Mouse (Mus musculus) heart, adult 2 months (tissue): Measurements from ENCODE around the gene Arhgap23. TPM values are rescaled to one million over a fixed set of nuclear protein-coding genes. Genes with fewer than 3 reads are reported as not detected.

ENCODE experiments used
- DNase-seq, 2 experiments: peaks; one replicate each; pipeline ENCODE4 v3.0.0; 2021
- H3K27ac ChIP-seq: fragments of 200-600 bp; 2 replicates; pipeline ENCODE4 v1.8.1; 2022
- H3K27me3 ChIP-seq: fragments of 200-500 bp; 2 replicates; pipeline ENCODE4 v1.6.1; 2012; ENCODE audit warnings: mild to moderate bottlenecking, low read length, inconsistent platforms, mixed read lengths; ENCODE audit not compliant: control insufficient read depth, insufficient read depth
- H3K36me3 ChIP-seq: fragments of 200-500 bp; 2 replicates; pipeline ENCODE4 v1.6.1; 2012; ENCODE audit warnings: low read length, inconsistent platforms; ENCODE audit not compliant: control insufficient read depth, insufficient read depth
- H3K4me1 ChIP-seq: fragments of 200-500 bp; 2 replicates; pipeline ENCODE4 v1.6.1; 2011; ENCODE audit warnings: low read length; ENCODE audit not compliant: control insufficient read depth, insufficient read depth
- H3K4me3 ChIP-seq: fragments of 200-600 bp; 2 replicates; pipeline ENCODE4 v1.8.1; 2022
- H3K79me2 ChIP-seq: fragments of 200-500 bp; replicated peaks from 2 replicates; pipeline ENCODE4 v1.6.1; 2012; ENCODE audit warnings: mild to moderate bottlenecking, inconsistent platforms, low read length, moderate library complexity, mixed read lengths; ENCODE audit not compliant: control insufficient read depth, insufficient read depth
- H3K9ac ChIP-seq: fragments of 200-500 bp; 2 replicates; pipeline ENCODE4 v1.6.1; 2012; ENCODE audit warnings: low read depth, mild to moderate bottlenecking, control low read depth, inconsistent platforms, low read length, mixed read lengths
- CTCF ChIP-seq: fragments of 200-600 bp; IDR thresholded peaks from 2 replicates; pipeline ENCODE4 v1.8.1; 2022; ENCODE audit warnings: antibody characterized with exemption, mild to moderate bottlenecking, moderate library complexity
- EP300 ChIP-seq: fragments of 200-500 bp; IDR thresholded peaks from 2 replicates; pipeline ENCODE4 v1.6.1; 2011; ENCODE audit warnings: low read depth, low read length, control low read depth; ENCODE audit not compliant: insufficient read depth
- POLR2A ChIP-seq: fragments of 200-500 bp; IDR thresholded peaks from 2 replicates; pipeline ENCODE4 v1.6.1; 2011; ENCODE audit warnings: mild to moderate bottlenecking, low read depth, low read length, control low read depth; ENCODE audit not compliant: insufficient read depth
- WGBS: fragments of 180-500 bp; shearing (Covaris S2); methylation state at CpG from one replicate; pipeline ENCODE4 v1.1.7; 2018; 5-methylcytosine and 5-hydroxymethylcytosine counted together
- intact Hi-C: fragments of 180-260 bp; cut with DNase I; formaldehyde crosslinking; loops from one replicate; pipeline ENCODE4 v1.15.1; 2025
- polyA plus RNA-seq: library from polyadenylated mRNA; depleted of rRNA; stranded (reverse); fragments of >200 nt; gene quantifications from 2 replicates; pipeline ENCODE4 v1.2.3, GENCODE M21; 2012
- total RNA-seq, 2 experiments: library from RNA; stranded (reverse); gene quantifications; 2 replicates each; pipeline ENCODE4 v1.2.3; 2021

Arhgap23 gene
- total and polyA plus RNA-seq, 3 experiments: 12.8 to 18.4 (median 13.7) TPM

- no peak for DNase-seq
- no peak overlapping the region for H3K4me3 ChIP-seq
- no peaks in the 10 kb centered on the region for H3K27me3 ChIP-seq
- no peak for TF ChIP-seq POLR2A
- TF ChIP-seq EP300: no peak
- TF ChIP-seq CTCF: no peak
- no peaks in the 10 kb centered on the region; the same call in 1 of the 2 replicates for H3K36me3 ChIP-seq
- intact Hi-C loops: no loop called here
- H3K4me1 ChIP-seq: peaks cover 1% of the 10 kb centered on the region
- H3K9ac ChIP-seq: no peak overlapping the region
- H3K79me2 ChIP-seq: 0 out of 2 replicates have a peak, but pooled peaks cover 4% of the 10 kb centered on the region
- 66% methylated on average over 2 of the region's 2 CpGs for WGBS
- no peak overlapping the region; the same call in 1 of the 2 replicates for H3K27ac ChIP-seq
Observed at GRCm38 (mm10) chr11:97373402-97373801, 41.9 kb upstream of the Arhgap23 start.

GRCm38 (mm10) chr11:97380036-97380435 is 35.3 kb upstream of the Arhgap23 start:
- Histone ChIP-seq H3K27ac (no peak overlapping the region), H3K79me2 (no peaks in the 10 kb centered on the region), H3K4me3 (no peak overlapping the region), H3K36me3 (peaks cover 4% of the 10 kb centered on the region), H3K9ac (no peak overlapping the region), H3K27me3 (no peaks in the 10 kb centered on the region), H3K4me1 (no peaks in the 10 kb centered on the region)
- TF ChIP-seq CTCF: no peak
- no peak for TF ChIP-seq EP300
- no peak for TF ChIP-seq POLR2A
- 69% methylated on average over 3 of the region's 3 CpGs for WGBS
- DNase-seq: no peak
- intact Hi-C loops: no loop called here

- H3K9ac ChIP-seq: no peak overlapping the region
- no peak overlapping the region for H3K4me3 ChIP-seq
- H3K4me1 ChIP-seq: no peaks in the 10 kb centered on the region
- intact Hi-C loops: no loop called here
- H3K79me2 ChIP-seq: no peaks in the 10 kb centered on the region
- peaks cover 4% of the 10 kb centered on the region for H3K36me3 ChIP-seq
- DNase-seq: no peak
- TF ChIP-seq EP300 (no peak), POLR2A (no peak), CTCF (no peak)
- H3K27ac ChIP-seq: no peak overlapping the region
- 78% methylated on average over 2 of the region's 2 CpGs for WGBS
- H3K27me3 ChIP-seq: no peaks in the 10 kb centered on the region
Observed at GRCm38 (mm10) chr11:97383017-97383416, 32.3 kb upstream of the Arhgap23 start.

- peaks cover 4% of the 10 kb centered on the region for H3K36me3 ChIP-seq
- intact Hi-C loops: no loop called here
- TF ChIP-seq POLR2A: no peak
- TF ChIP-seq EP300: no peak
- TF ChIP-seq CTCF: no peak
- 47% methylated on average over 2 of the region's 2 CpGs for WGBS
- no peaks in the 10 kb centered on the region for H3K79me2 ChIP-seq
- no peaks in the 10 kb centered on the region for H3K4me1 ChIP-seq
- H3K27me3 ChIP-seq: no peaks in the 10 kb centered on the region
- no peak overlapping the region for H3K9ac ChIP-seq
- no peak overlapping the region for H3K4me3 ChIP-seq
- no peak overlapping the region for H3K27ac ChIP-seq
- no peak for DNase-seq
Observed at GRCm38 (mm10) chr11:97383764-97384163, 31.6 kb upstream of the Arhgap23 start.

- Histone ChIP-seq H3K4me1 (no peaks in the 10 kb centered on the region), H3K9ac (no peak overlapping the region), H3K36me3 (peaks cover 4% of the 10 kb centered on the region), H3K79me2 (no peaks in the 10 kb centered on the region), H3K27me3 (no peaks in the 10 kb centered on the region), H3K4me3 (no peak overlapping the region), H3K27ac (no peak overlapping the region)
- 98% methylated on average over 2 of the region's 2 CpGs for WGBS
- DNase-seq: no peak
- no peak for TF ChIP-seq POLR2A
- TF ChIP-seq CTCF: no peak
- no peak for TF ChIP-seq EP300
- intact Hi-C loops: no loop called here
Observed at GRCm38 (mm10) chr11:97387811-97388210, 27.5 kb upstream of the Arhgap23 start.

GRCm38 (mm10) chr11:97389127-97389526 is 26.2 kb upstream of the Arhgap23 start:
- DNase-seq: no peak
- TF ChIP-seq EP300 (no peak), CTCF (no peak), POLR2A (no peak)
- Histone ChIP-seq H3K27me3 (no peaks in the 10 kb centered on the region), H3K79me2 (no peaks in the 10 kb centered on the region), H3K36me3 (no peaks in the 10 kb centered on the region; the same call in none of the 2 replicates), H3K27ac (no peak overlapping the region), H3K4me1 (no peaks in the 10 kb centered on the region; the same call in 1 of the 2 replicates), H3K9ac (no peak overlapping the region), H3K4me3 (no peak overlapping the region)
- 85% methylated on average over 8 of the region's 8 CpGs for WGBS
- intact Hi-C loops: no loop called here

GRCm38 (mm10) chr11:97393658-97394057 is 21.7 kb upstream of the Arhgap23 start:
- Histone ChIP-seq H3K27me3 (no peaks in the 10 kb centered on the region), H3K4me3 (no peak overlapping the region), H3K79me2 (no peaks in the 10 kb centered on the region), H3K36me3 (no peaks in the 10 kb centered on the region; the same call in none of the 2 replicates), H3K4me1 (no peaks in the 10 kb centered on the region; the same call in 1 of the 2 replicates), H3K9ac (no peak overlapping the region), H3K27ac (no peak overlapping the region)
- intact Hi-C loops: no loop called here
- no peak for DNase-seq
- 71% methylated on average over 11 of the region's 11 CpGs for WGBS
- TF ChIP-seq POLR2A: no peak
